Mouse (Mus musculus) Muller cell, postnatal 12 days (primary cell): ENCODE measurements around the gene Dzip1.

Experiments
- DNase-seq: peaks from one replicate; pipeline ENCODE4 v3.0.0-alpha.2; 2015; ENCODE audit errors: inconsistent ontology term

The Dzip1 gene

DNA sequence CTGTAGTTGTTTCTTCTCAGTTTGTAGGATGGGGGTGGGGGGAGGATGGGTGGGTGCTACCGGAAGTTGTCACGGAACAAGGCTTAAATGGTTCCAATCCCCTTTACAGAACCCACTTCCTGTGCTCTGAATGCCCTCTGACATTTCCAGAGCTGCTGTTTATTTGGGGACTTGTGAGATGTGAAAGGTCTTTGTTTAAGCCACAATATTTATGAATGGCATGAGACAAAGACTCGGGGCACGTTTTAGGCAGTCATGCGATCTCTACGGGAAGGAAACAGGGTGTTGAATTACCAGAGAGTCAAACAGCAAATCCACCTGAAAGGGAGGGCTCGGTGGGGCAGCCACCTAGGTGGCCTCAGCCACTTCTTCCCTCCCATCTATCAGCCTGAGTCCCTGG, 90.9 kb downstream of the Dzip1 start:
- no peak for DNase-seq

GRCm38 (mm10) chr14:118833241-118833640, 92.0 kb downstream of the Dzip1 start:
- peak; percentile 29 for DNase-seq

DNA sequence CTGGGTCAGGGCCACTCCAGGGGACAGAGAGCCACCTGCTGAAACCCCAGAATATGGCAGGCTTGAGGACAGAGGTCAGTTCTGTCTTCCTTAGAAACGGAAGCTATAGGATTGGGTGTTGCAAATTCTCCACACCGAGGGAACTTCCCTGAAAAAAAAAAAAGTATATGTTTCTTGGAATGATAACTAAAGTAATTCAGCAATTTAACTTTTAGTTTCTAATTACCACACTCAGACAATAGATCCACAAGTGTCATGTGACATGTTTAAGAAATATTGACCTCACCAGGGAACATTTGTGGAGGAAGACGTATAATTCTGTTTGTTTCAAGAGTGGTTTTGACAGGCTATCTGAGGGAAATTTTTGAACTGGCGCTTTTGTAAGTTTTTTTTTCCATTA, 93.7 kb downstream of the Dzip1 start:
- no peak for DNase-seq

- DNase-seq = no peak
Measured at GRCm38 (mm10) chr14:118829331-118830095, 95.7 kb downstream of the Dzip1 start.

- peak; percentile 31 for DNase-seq
Measured at GRCm38 (mm10) chr14:118827283-118827904, 97.9 kb downstream of the Dzip1 start.

DNA sequence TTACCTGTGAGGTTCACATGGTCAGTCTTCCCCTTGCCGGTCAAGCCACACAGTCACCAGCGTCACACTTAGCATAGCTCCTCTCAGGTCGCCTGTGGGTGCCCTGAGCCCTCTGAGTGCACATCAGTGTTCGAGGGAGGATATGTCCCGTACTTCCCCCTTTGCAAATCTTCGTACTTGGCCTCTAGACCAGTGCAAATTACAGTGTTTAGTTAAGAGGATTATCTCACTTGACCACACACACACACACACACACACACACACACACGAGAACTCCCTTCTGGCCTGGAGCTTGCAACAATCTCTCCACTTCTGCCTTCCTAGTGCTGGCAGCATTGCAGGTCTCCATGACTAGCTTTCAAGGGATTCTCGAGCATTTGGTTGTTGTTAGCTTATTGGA, 98.9 kb downstream of the Dzip1 start:
- no peak for DNase-seq
